Mouse (Mus musculus): ENCODE measurements around the gene Styxl1. TPM values are rescaled to one million over a fixed set of nuclear protein-coding genes. Genes with fewer than 3 reads are reported as not detected.

The Styxl1 gene
- polyA plus RNA-seq, 1 experiment, result 81.5 TPM

GRCm38 (mm10) chr5:135697711-135698111 is 80.5 kb downstream of the Styxl1 start:
- Histone ChIP-seq H3K4me1 (ENCODE audit: control insufficient read depth, insufficient read depth, low read length) (no peaks in the 10 kb centered on the region), H3K4me3 (ENCODE audit: control insufficient read depth, low read depth, low read length) (no peak overlapping the region), H3K36me3 (ENCODE audit: control insufficient read depth, insufficient read depth, low read length) (no peaks in the 10 kb centered on the region), H3K27ac (ENCODE audit: control insufficient read depth, insufficient read depth, low read depth, low read length) (no peak overlapping the region), H3K27me3 (ENCODE audit: control insufficient read depth, insufficient read depth, low read length) (no peaks in the 10 kb centered on the region)
- TF ChIP-seq CTCF (IDR thresholded peaks at IDR 0.05; ENCODE audit: control insufficient read depth, insufficient read depth, insufficient replicate concordance, low read depth, low read length) (no peak), POLR2A (IDR thresholded peaks at IDR 0.05; ENCODE audit: control insufficient read depth, low read depth, low read length) (no peak)

Other genes with a start within 250 kb of the Styxl1 start
- 8.6 and 8.9 TPM in 2 replicates for gene Hip1, start 233.3 kb downstream of the Styxl1 start, polyA plus RNA-seq (2012; rRNA removed)
- not detected in 2 replicates for gene Ccl26, start 214.8 kb downstream of the Styxl1 start, polyA plus RNA-seq (2012; rRNA removed)
- gene Ccl24, start 205.3 kb downstream of the Styxl1 start, polyA plus RNA-seq (2012; rRNA removed), result 0.15 and 0.23 TPM in 2 replicates
- 53.7 and 64.0 TPM in 2 replicates for gene Rhbdd2, start 145.8 kb downstream of the Styxl1 start, polyA plus RNA-seq (2012; rRNA removed)
- gene Por, start 108.4 kb downstream of the Styxl1 start, polyA plus RNA-seq (2012; rRNA removed), result 22.9 and 26.1 TPM in 2 replicates
- 182 and 184 TPM in 2 replicates for gene Tmem120a, start 33.9 kb downstream of the Styxl1 start, polyA plus RNA-seq (2012; rRNA removed)
- gene Mdh2, start 95 bp upstream of the Styxl1 start, polyA plus RNA-seq (2012; rRNA removed), result 68.7 and 75.6 TPM in 2 replicates
- 0.10 and 0.12 TPM in 2 replicates for gene Srrm3, start 28.5 kb upstream of the Styxl1 start, polyA plus RNA-seq (2012; rRNA removed)
- 49.6 and 51.0 TPM in 2 replicates for gene Hspb1, start 109.5 kb upstream of the Styxl1 start, polyA plus RNA-seq (2012; rRNA removed)
- gene Ywhag, start 156.2 kb upstream of the Styxl1 start, polyA plus RNA-seq (2012; rRNA removed), result 13.3 and 17.8 TPM in 2 replicates
- gene Ssc4d, start 196.1 kb upstream of the Styxl1 start, polyA plus RNA-seq (2012; rRNA removed), result 0.62 and 0.63 TPM in 2 replicates
- 0.79 and 1.0 TPM in 2 replicates for gene Zp3, start 201.7 kb upstream of the Styxl1 start, polyA plus RNA-seq (2012; rRNA removed)
- 29.1 and 34.8 TPM in 2 replicates for gene Dtx2, start 216.4 kb upstream of the Styxl1 start, polyA plus RNA-seq (2012; rRNA removed)

Data from testis, adult 2 months (tissue).